Mouse (Mus musculus): ENCODE measurements at regions not wholly inside any gene's neighbourhood (a gene's known extent, or its start where the extent isn't known, plus 50 kb on each side); places are given as distances from the start of the nearest gene placed in this dataset.

- no peak for TF ChIP-seq EP300 (IDR thresholded peaks at IDR 0.05; ENCODE audit: low read depth)
- no peak for TF ChIP-seq CTCF (IDR thresholded peaks at IDR 0.05; ENCODE audit: low read depth)
- Histone ChIP-seq H3K4me1 (ENCODE audit: insufficient read depth) (peaks cover 10% of the 10 kb centered on the region), H3K4me2 (ENCODE audit: low read depth, low read length) (peak overlapping the region; percentile 36), H3K9me3 (ENCODE audit: low read length) (no peaks in the 10 kb centered on the region), H3K4me3 (ENCODE audit: low read depth, low read length) (no peak overlapping the region), H3K27ac (ENCODE audit: low read depth) (peak overlapping the region; percentile 80), H3K9ac (replicated peaks) (no peak overlapping the region), H3K27me3 (ENCODE audit: insufficient read depth, low read length) (no peaks in the 10 kb centered on the region), H3K36me3 (replicated peaks; ENCODE audit: insufficient read depth, low read length) (no peaks in the 10 kb centered on the region)
- DNase-seq (no peak), ATAC-seq (no peak)
- 77% methylated on average over 8 of the region's 8 CpGs for WGBS (ENCODE audit: insufficient replicate concordance)
These were observed 54.6 kb upstream of the Cpsf6 start for GRCm38 (mm10) chr10:117434293-117434842.

DNA sequence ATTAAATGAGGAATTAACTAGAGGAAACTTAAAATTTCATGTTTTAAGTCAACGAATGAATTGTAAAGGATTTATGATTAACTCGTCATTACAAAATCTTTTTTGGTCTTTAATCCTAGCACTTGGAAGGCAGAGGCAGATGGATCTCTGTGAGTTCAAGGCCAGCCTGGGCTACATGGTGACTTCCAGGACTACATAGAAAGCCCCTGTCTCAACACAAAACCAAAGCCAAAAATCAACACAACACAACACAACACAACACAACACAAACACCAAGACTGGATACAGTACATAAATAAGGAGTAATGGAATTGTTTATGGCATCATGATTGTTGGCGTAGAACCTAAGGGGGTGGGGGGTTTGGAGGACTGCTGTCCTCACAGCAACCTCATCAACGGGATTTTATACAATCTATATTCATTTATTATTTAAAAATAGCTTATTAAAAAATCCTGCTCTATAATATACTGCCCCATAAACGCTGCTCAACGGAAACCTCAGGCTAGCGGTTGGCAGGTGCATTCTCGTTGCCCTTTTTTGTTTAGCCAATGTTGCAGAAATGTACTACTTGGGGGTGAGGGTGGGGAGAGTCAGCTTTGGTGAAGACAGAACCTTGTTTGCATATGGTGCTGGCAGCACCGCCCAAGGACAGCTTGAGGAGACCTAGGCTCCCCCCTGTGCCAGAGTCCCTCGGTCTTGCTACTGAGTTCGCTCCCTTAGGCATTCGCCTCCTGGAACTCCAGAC, 53.9 kb upstream of the Cpsf6 start:
- Histone ChIP-seq H3K27ac (ENCODE audit: low read depth) (peak overlapping the region; percentile 80), H3K27me3 (ENCODE audit: insufficient read depth, low read length) (no peaks in the 10 kb centered on the region), H3K4me3 (ENCODE audit: low read depth, low read length) (no peak overlapping the region), H3K9ac (replicated peaks) (no peak overlapping the region), H3K36me3 (replicated peaks; ENCODE audit: insufficient read depth, low read length) (no peaks in the 10 kb centered on the region), H3K4me1 (ENCODE audit: insufficient read depth) (peaks cover 10% of the 10 kb centered on the region), H3K9me3 (ENCODE audit: low read length) (no peaks in the 10 kb centered on the region), H3K4me2 (ENCODE audit: low read depth, low read length) (peak overlapping the region; percentile 36)
- DNase-seq (no peak), ATAC-seq (no peak)
- TF ChIP-seq EP300 (IDR thresholded peaks at IDR 0.05; ENCODE audit: low read depth) (no peak), CTCF (IDR thresholded peaks at IDR 0.05; ENCODE audit: low read depth) (no peak)
- 78% methylated on average over 12 of the region's 12 CpGs for WGBS (ENCODE audit: insufficient replicate concordance)

- Histone ChIP-seq H3K4me2 (ENCODE audit: low read depth, low read length) (peak overlapping the region; percentile 60), H3K27ac (ENCODE audit: low read depth) (peak overlapping the region; percentile 31), H3K4me1 (ENCODE audit: insufficient read depth) (peaks cover 10% of the 10 kb centered on the region), H3K9me3 (ENCODE audit: low read length) (no peaks in the 10 kb centered on the region), H3K9ac (replicated peaks) (no peak overlapping the region), H3K4me3 (ENCODE audit: low read depth, low read length) (no peak overlapping the region), H3K27me3 (ENCODE audit: insufficient read depth, low read length) (no peaks in the 10 kb centered on the region), H3K36me3 (replicated peaks; ENCODE audit: insufficient read depth, low read length) (no peaks in the 10 kb centered on the region)
- TF ChIP-seq CTCF (IDR thresholded peaks at IDR 0.05; ENCODE audit: low read depth): no peak
- TF ChIP-seq EP300 (IDR thresholded peaks at IDR 0.05; ENCODE audit: low read depth): no peak
- DNase-seq: no peak
- ATAC-seq: no peak
- 78% methylated on average over 7 of the region's 7 CpGs for WGBS (ENCODE audit: insufficient replicate concordance)
These were observed 53.2 kb upstream of the Cpsf6 start for GRCm38 (mm10) chr10:117432871-117433546.

GRCm38 (mm10) chr10:117432415-117432814, 52.6 kb upstream of the Cpsf6 start:
- H3K27me3 ChIP-seq (ENCODE audit: insufficient read depth, low read length): no peaks in the 10 kb centered on the region
- 9% methylated on average over 20 of the region's 21 CpGs for WGBS (ENCODE audit: insufficient replicate concordance)

GRCm38 (mm10) chr10:117431850-117432249, 52.0 kb upstream of the Cpsf6 start:
- WGBS (ENCODE audit: insufficient replicate concordance): 71% methylated on average over 12 of the region's 12 CpGs
- Histone ChIP-seq H3K27me3 (ENCODE audit: insufficient read depth, low read length) (no peaks in the 10 kb centered on the region), H3K9me3 (ENCODE audit: low read length) (no peaks in the 10 kb centered on the region), H3K4me2 (ENCODE audit: low read depth, low read length) (peak overlapping the region; percentile 60; the same call in 1 of the 2 replicates), H3K9ac (replicated peaks) (no peak overlapping the region), H3K36me3 (replicated peaks; ENCODE audit: insufficient read depth, low read length) (no peaks in the 10 kb centered on the region), H3K4me3 (ENCODE audit: low read depth, low read length) (no peak overlapping the region), H3K27ac (ENCODE audit: low read depth) (no peak overlapping the region), H3K4me1 (ENCODE audit: insufficient read depth) (peaks cover 9% of the 10 kb centered on the region)
- DNase-seq (no peak), ATAC-seq (no peak)
- no peak for TF ChIP-seq EP300 (IDR thresholded peaks at IDR 0.05; ENCODE audit: low read depth)
- no peak for TF ChIP-seq CTCF (IDR thresholded peaks at IDR 0.05; ENCODE audit: low read depth)

More at GRCm38 (mm10) chr10:117432415-117432814, 52.6 kb upstream of the Cpsf6 start:
- peak overlapping the region; percentile 31 for H3K27ac ChIP-seq (ENCODE audit: low read depth)
- TF ChIP-seq CTCF (IDR thresholded peaks at IDR 0.05; ENCODE audit: low read depth) (peak; percentile 85), EP300 (IDR thresholded peaks at IDR 0.05; ENCODE audit: low read depth) (no peak)
- H3K4me3 ChIP-seq (ENCODE audit: low read depth, low read length): no peak overlapping the region
- ATAC-seq (peak; percentile 21; the same call in 1 of the 2 replicates), DNase-seq (peak; percentile 87)
- peak overlapping the region; percentile 60 for H3K4me2 ChIP-seq (ENCODE audit: low read depth, low read length)
- peaks cover 10% of the 10 kb centered on the region for H3K4me1 ChIP-seq (ENCODE audit: insufficient read depth)
- no peaks in the 10 kb centered on the region for H3K36me3 ChIP-seq (replicated peaks; ENCODE audit: insufficient read depth, low read length)
- no peaks in the 10 kb centered on the region for H3K9me3 ChIP-seq (ENCODE audit: low read length)
- H3K9ac ChIP-seq (replicated peaks): no peak overlapping the region

DNA sequence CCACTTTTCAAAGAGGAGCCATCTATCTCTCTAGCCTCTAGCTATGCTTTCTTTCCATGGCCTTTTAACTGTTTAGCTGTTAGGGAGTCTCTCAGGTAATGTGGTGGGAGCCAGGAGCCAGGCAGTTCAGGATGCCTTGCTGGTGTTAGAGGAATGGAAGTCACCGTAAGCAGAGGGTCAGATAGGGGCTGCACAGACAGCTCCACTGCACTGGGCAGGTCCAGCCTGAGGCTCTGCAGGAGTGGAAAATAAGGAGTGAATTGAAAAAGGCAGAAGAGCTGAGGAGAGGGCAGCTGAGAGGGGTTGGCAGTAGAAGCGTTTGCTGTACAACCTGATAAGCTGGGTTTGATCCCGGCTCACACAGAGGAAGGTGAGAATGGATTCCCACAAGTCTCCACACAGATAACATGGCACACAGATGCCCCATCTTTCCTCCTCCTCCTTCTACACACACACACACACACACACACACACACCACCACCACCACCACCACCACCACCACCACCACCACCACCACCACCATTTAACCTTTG, 51.3 kb upstream of the Cpsf6 start:
- no peaks in the 10 kb centered on the region for H3K27me3 ChIP-seq (ENCODE audit: insufficient read depth, low read length)
- H3K9me3 ChIP-seq (ENCODE audit: low read length): no peaks in the 10 kb centered on the region
- H3K4me2 ChIP-seq (ENCODE audit: low read depth, low read length): no peak overlapping the region
- H3K4me1 ChIP-seq (ENCODE audit: insufficient read depth): peaks cover 8% of the 10 kb centered on the region
- ATAC-seq (no peak), DNase-seq (no peak)
- WGBS (ENCODE audit: insufficient replicate concordance): 72% methylated on average over 3 of the region's 3 CpGs
- H3K36me3 ChIP-seq (replicated peaks; ENCODE audit: insufficient read depth, low read length): no peaks in the 10 kb centered on the region
- H3K9ac ChIP-seq (replicated peaks): no peak overlapping the region
- no peak overlapping the region for H3K27ac ChIP-seq (ENCODE audit: low read depth)
- TF ChIP-seq CTCF (IDR thresholded peaks at IDR 0.05; ENCODE audit: low read depth) (no peak), EP300 (IDR thresholded peaks at IDR 0.05; ENCODE audit: low read depth) (no peak)
- H3K4me3 ChIP-seq (ENCODE audit: low read depth, low read length): no peak overlapping the region
